Mouse (Mus musculus) small intestine, adult 2 months (tissue): ENCODE results near the gene Dclk2.

ENCODE experiments used
- CTCF ChIP-seq: fragments of 200-500 bp; IDR thresholded peaks from 2 replicates; pipeline ENCODE4 v1.5.1; 2012; ENCODE audit warnings: low read depth, mild to moderate bottlenecking, control low read depth, inconsistent platforms, low read length, moderate library complexity, mixed read lengths; ENCODE audit not compliant: insufficient replicate concordance, insufficient read length; ENCODE audit errors: extremely low read depth
- POLR2A ChIP-seq: fragments of 200-500 bp; IDR thresholded peaks from 2 replicates; pipeline ENCODE4 v1.6.1; 2012; ENCODE audit warnings: low read depth, mild to moderate bottlenecking, control low read depth, inconsistent platforms, low read length, moderate library complexity

GRCm38 (mm10) chr3:86858699-86859098 lies 62.0 kb downstream of the Dclk2 start:
- no peak for TF ChIP-seq POLR2A
- no peak for TF ChIP-seq CTCF
